Mouse (Mus musculus) B cell, adult 62 days (primary cell): Measurements from ENCODE around the gene Cd69. TPM values are rescaled to one million over a fixed set of nuclear protein-coding genes. Genes with fewer than 3 reads are reported as not detected.

Experiments used
- total RNA-seq: library from RNA; stranded (reverse); gene quantifications from 4 replicates; pipeline ENCODE4 v1.2.4, GENCODE M21; 2023

Cd69 gene
- total RNA-seq, result 626 to 798 TPM (median 731 TPM) in 4 replicates

GRCm38 (mm10) chr6:129275220-129275619, at the start of gene Cd69:
Gene Cd69, minus strand, starts transcription at chr6:129275436.

Other genes starting within 250 kb of the Cd69 start
- gene Klrb1f, start 229.5 kb downstream of the Cd69 start, total RNA-seq, result 5.7 to 8.1 TPM (median 6.8 TPM) in 4 replicates
- gene Clec2e, start 174.5 kb downstream of the Cd69 start, total RNA-seq, result not detected in 4 replicates
- gene Clec2d, start 94.8 kb downstream of the Cd69 start, total RNA-seq, result 96.0 to 109 TPM (median 100 TPM) in 4 replicates
- not detected in 4 replicates for gene 4922502D21Rik, start 56.4 kb upstream of the Cd69 start, total RNA-seq
- gene Clec12a, start 67.3 kb upstream of the Cd69 start, total RNA-seq, result 5.8 to 8.3 TPM (median 6.3 TPM) in 4 replicates
- gene Clec12b, start 110.4 kb upstream of the Cd69 start, total RNA-seq, result not detected in 4 replicates
- 0.55 to 2.1 TPM (median 0.75 TPM) in 3 of 4 replicates, not detected in the other for gene Clec1b, start 121.9 kb upstream of the Cd69 start, total RNA-seq
- gene Clec9a, start 133.4 kb upstream of the Cd69 start, total RNA-seq, result 0.27 to 2.0 TPM (median 0.31 TPM) in 3 of 4 replicates, not detected in the other
- not detected in 4 replicates for gene Clec1a, start 176.6 kb upstream of the Cd69 start, total RNA-seq
- gene Olr1, start 231.7 kb upstream of the Cd69 start, total RNA-seq, result not detected in 4 replicates
- not detected in 4 replicates for gene Tmem52b, start 237.1 kb upstream of the Cd69 start, total RNA-seq